Mouse (Mus musculus): ENCODE results near the gene Rpl5.

DNA sequence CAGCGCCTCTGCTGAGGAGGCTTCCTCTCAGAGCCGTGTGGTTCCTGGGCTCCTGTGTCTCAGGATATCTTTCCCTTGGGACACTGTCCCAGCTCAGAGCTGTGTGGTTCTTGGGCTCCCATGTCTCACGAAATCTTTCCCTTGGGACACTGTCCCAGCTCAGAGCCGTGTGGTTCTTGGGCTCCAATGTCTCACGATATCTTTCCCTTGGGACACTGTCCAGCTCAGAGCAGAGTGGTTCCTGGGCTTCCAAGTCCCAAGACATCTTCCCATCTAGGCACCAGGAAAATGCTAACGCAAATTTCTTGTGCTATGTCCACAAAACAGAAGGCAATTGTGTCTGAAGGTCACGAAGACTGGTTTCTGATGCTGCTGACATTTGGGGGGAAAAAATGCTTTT is 5.6 kb upstream of the Rpl5 start:
- TF ChIP-seq CTCF (IDR thresholded peaks at IDR 0.05; ENCODE audit: control insufficient read depth, insufficient read depth, insufficient read length) (no peak), USF1 (IDR thresholded peaks at IDR 0.05; ENCODE audit: low read depth) (no peak), MYOG (IDR thresholded peaks at IDR 0.05; ENCODE audit: control insufficient read depth, extremely low read depth, insufficient read length) (no peak)
